Mouse (Mus musculus) lung, embryonic 14.5 days (tissue): Measurements from ENCODE around the gene Cd81. TPM values are rescaled to one million over a fixed set of nuclear protein-coding genes. Genes with fewer than 3 reads are reported as not detected.

ENCODE experiments used
- ATAC-seq: fragments of 200-750 bp; cut with Nextera tagmentation; 2 replicates; pipeline ENCODE4 v1.8.0; 2017; ENCODE audit warnings: mild to moderate bottlenecking, moderate TSS enrichment, moderate library complexity; ENCODE audit not compliant: insufficient read depth
- DNase-seq: peaks from one replicate; pipeline ENCODE4 v3.0.0-alpha.2; 2015
- H3K27ac ChIP-seq: fragments of 300-500 bp; sonication (generic); 2 replicates; pipeline ENCODE4 v1.5.1; 2014; ENCODE audit warnings: low read depth, mild to moderate bottlenecking, moderate library complexity
- H3K27me3 ChIP-seq: fragments of 300-500 bp; sonication (generic); 2 replicates; pipeline ENCODE4 v1.6.1; 2014; ENCODE audit warnings: low read length, control low read depth; ENCODE audit not compliant: insufficient read depth
- H3K36me3 ChIP-seq: fragments of 300-500 bp; sonication (generic); 2 replicates; pipeline ENCODE4 v1.6.1; 2014; ENCODE audit warnings: control low read depth; ENCODE audit not compliant: insufficient read depth
- H3K4me1 ChIP-seq: fragments of 300-500 bp; sonication (generic); 2 replicates; pipeline ENCODE4 v1.6.1; 2014; ENCODE audit warnings: antibody characterized with exemption, control low read depth; ENCODE audit not compliant: insufficient read depth
- H3K4me2 ChIP-seq: fragments of 300-500 bp; sonication (generic); 2 replicates; pipeline ENCODE4 v1.6.1; 2014; ENCODE audit warnings: mild to moderate bottlenecking
- H3K4me3 ChIP-seq: fragments of 300-500 bp; sonication (generic); 2 replicates; pipeline ENCODE4 v1.5.1; 2014; ENCODE audit warnings: low read depth, low read length
- H3K9ac ChIP-seq: fragments of 300-500 bp; sonication (generic); 2 replicates; pipeline ENCODE4 v1.6.1; 2014
- H3K9me3 ChIP-seq: fragments of 300-500 bp; sonication (generic); 2 replicates; pipeline ENCODE4 v1.6.1; 2016; ENCODE audit warnings: low read depth, low read length, control low read depth
- CTCF ChIP-seq: IDR thresholded peaks from 2 replicates; pipeline ENCODE4 v1.5.1; 2016; ENCODE audit warnings: antibody characterized with exemption, low read depth
- WGBS: fragments of 180-500 bp; shearing (Covaris S2); extraction: QIAGEN DNeasy Blood & Tissue Kit; methylation state at CpG from one replicate; pipeline ENCODE4 v1.1.7; 2014; 5-methylcytosine and 5-hydroxymethylcytosine counted together
- polyA plus RNA-seq: library from polyadenylated mRNA; unstranded; fragments of >200 nt; fragmentation: Nextera tagmentation; extraction: Ambion mirVana; gene quantifications from 2 replicates; pipeline ENCODE4 v1.2.1, GENCODE M21; 2014

The Cd81 gene
- polyA plus RNA-seq, 1 experiment from 2014 or later: 667 TPM

DNA sequence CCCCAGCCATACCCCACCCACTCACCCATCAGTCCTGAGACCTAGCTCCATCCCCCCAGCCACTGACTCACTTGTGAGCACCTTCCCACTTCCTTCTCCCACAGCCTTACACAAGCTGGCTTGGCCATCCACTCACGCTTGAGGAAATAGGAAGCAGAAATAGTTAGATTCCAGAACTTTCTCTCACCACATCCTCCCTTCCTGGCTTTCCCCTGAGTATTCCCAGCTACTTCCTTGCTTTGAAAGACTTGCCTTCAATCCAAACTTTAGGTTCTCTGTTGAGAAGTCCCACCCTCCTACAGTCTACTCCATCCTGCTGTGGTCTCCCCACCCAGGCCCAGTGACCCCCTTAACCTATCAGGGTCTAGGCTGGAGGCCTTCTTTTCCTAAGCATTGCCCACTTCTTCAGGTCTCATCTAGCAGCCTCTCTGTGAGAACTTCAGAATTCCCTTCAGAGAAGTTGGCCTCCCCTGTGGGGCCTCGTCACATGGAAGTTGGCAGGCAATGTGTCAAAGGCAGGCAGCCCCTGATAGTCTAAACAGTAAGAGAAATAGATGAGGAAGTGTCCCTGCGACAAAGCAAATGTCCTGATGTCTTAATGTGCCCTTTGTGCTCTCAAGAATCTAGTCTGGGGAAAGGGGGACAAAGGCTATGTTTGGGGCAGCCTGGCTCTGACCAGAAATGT, 11.3 kb upstream of the Cd81 start:
- no peak overlapping the region for H3K4me2 ChIP-seq
- 42% methylated on average over 3 of the region's 3 CpGs for WGBS
- H3K4me3 ChIP-seq: no peak overlapping the region
- H3K27ac ChIP-seq: peak overlapping the region; percentile 67; the same call in 1 of the 2 replicates
- H3K9me3 ChIP-seq: no peaks in the 10 kb centered on the region
- H3K27me3 ChIP-seq: no peaks in the 10 kb centered on the region
- ATAC-seq: peak; percentile 45
- H3K4me1 ChIP-seq: peaks cover 18% of the 10 kb centered on the region
- peak; percentile 41 for DNase-seq
- H3K36me3 ChIP-seq: no peaks in the 10 kb centered on the region
- TF ChIP-seq CTCF: no peak
- H3K9ac ChIP-seq: no peak overlapping the region

DNA sequence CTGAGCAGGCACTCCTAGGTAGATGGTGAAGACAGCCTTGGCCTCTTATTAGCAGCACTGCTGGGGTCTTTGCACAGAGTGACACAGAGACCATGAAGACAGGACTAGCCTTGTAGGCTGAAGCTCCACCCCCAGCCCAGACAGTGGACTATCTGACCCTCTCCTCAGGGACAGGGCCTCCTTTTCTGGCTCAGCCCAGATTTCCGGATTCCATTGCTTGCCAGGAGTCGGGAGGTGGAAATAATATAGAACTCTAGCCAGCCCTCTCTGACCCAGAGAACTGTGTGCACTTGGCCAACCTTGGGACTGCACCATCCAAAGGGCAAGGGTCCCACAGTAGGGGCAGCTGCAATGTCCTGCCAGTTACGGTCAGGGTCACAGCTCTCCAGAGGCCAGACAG, 10.4 kb upstream of the Cd81 start:
- ATAC-seq (peak; percentile 86), DNase-seq (peak; percentile 69)
- WGBS: 45% methylated on average over 3 of the region's 3 CpGs
- TF ChIP-seq CTCF: no peak
- Histone ChIP-seq H3K27me3 (no peaks in the 10 kb centered on the region), H3K9ac (no peak overlapping the region), H3K36me3 (no peaks in the 10 kb centered on the region), H3K4me2 (no peak overlapping the region), H3K9me3 (no peaks in the 10 kb centered on the region), H3K4me1 (peaks cover 18% of the 10 kb centered on the region), H3K27ac (peak overlapping the region; percentile 67; the same call in 1 of the 2 replicates), H3K4me3 (no peak overlapping the region)

DNA sequence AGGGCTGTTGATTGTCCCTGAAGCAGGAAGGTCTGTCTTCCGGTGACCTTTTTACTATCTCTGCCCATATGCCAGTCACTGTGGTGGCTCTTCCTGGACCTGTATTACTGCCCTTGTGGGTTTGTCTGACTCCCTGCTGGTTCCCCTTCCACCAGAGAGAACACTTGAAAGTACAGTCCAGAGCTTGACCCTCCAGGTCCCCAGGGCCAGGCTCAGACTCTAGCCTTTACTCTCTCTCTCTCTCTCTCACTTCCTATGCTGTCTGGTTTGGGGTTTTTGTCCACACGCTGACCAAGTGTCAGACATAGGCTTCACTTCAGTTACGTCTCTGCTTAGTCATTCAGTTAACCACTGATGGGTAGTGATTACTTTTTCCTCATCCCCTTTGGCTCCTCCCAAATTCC, 9.6 kb upstream of the Cd81 start:
- no peak overlapping the region for H3K4me2 ChIP-seq
- no peaks in the 10 kb centered on the region for H3K27me3 ChIP-seq
- no peak overlapping the region for H3K9ac ChIP-seq
- peaks cover 18% of the 10 kb centered on the region for H3K4me1 ChIP-seq
- no peak for DNase-seq
- 90% methylated on average over 3 of the region's 3 CpGs for WGBS
- no peaks in the 10 kb centered on the region for H3K36me3 ChIP-seq
- no peaks in the 10 kb centered on the region for H3K9me3 ChIP-seq
- TF ChIP-seq CTCF: no peak
- no peak overlapping the region for H3K4me3 ChIP-seq
- no peak overlapping the region; the same call in 1 of the 2 replicates for H3K27ac ChIP-seq
- ATAC-seq: no peak

DNA sequence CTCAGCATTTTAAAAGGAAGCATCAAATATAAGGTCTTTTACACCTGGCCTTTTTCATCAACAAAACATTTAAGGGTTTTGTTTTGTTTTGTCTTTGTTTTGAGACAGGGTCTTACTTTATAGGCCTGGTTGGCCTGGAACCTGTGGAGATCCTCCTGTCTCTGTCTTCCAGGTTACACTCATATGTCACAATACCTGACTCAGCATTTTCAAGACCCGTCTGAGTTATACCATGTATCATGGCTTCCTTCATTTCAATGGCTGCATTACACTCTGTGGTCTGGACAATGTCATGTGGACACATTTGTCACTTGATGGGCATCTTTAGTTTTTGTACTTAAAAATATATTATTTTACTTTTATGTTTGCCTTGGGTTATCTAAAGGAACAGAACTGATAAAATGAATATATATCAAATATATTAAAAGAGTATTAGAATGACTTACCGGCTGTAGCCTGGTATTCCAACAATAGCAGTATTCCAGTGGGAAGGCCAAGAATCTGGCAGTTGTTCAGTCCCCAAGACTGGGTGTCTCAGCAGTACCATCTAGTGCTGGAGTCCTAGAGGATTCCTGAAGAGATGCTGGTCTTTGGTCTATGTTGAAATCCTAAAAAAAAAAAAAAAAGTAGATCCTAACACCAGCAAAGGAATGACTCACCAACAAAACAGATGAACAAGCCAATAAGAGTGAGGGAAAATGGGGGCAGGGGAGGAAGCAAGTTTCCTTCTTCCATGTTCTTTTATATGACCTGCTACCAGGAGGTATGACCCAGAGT, 8.3 kb upstream of the Cd81 start:
- Histone ChIP-seq H3K36me3 (no peaks in the 10 kb centered on the region), H3K4me1 (peaks cover 18% of the 10 kb centered on the region), H3K9me3 (no peaks in the 10 kb centered on the region), H3K9ac (no peak overlapping the region), H3K27me3 (no peaks in the 10 kb centered on the region), H3K4me2 (no peak overlapping the region), H3K4me3 (no peak overlapping the region), H3K27ac (no peak overlapping the region)
- DNase-seq: no peak
- no peak for TF ChIP-seq CTCF
- ATAC-seq: no peak
- 90% methylated on average over 2 of the region's 2 CpGs for WGBS

DNA sequence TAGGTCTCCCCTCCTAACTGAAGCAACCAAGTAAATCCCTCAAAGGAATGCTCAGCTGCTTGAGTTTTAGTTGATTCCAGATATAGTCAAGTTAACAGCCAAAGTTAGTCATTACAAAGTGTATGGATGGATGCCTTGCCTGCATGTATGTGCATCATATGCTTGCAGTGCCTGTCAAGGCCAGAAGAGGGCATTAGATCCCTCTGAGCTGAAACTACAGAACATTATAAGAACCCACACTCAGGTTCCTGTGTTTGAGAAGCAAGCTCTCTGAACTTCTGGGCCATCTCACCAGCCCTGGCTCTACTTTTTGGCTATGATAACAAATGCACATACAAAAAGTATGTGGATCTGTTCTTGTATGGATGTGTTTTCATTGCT, 7.7 kb upstream of the Cd81 start:
- Histone ChIP-seq H3K4me2 (no peak overlapping the region), H3K27ac (no peak overlapping the region), H3K4me3 (no peak overlapping the region), H3K4me1 (peaks cover 18% of the 10 kb centered on the region), H3K27me3 (no peaks in the 10 kb centered on the region), H3K9ac (no peak overlapping the region), H3K36me3 (no peaks in the 10 kb centered on the region), H3K9me3 (no peaks in the 10 kb centered on the region)
- DNase-seq: no peak
- no peak for ATAC-seq
- peak; percentile 36 for TF ChIP-seq CTCF

DNA sequence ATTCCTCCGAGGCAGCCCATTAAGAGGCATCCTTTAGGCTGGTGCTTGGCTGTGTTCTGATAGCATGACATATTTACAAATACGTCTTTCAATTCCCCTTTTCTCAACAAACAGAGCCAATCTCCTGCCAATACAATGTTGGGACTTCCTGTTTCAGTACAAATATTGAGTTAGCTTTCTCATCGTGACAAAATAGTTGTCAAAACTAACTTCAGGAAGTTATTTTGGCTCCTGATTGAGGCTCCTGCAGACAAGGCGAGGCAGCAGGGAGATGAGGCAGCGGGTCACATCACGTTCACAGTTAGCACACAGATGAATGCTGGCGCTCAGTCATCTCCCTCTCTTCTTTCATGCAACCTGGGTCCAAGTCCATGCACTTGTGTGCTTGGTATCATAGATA, 6.2 kb upstream of the Cd81 start:
- ATAC-seq: no peak
- Histone ChIP-seq H3K9me3 (no peaks in the 10 kb centered on the region), H3K4me1 (peaks cover 15% of the 10 kb centered on the region), H3K27ac (no peak overlapping the region), H3K4me3 (no peak overlapping the region), H3K36me3 (no peaks in the 10 kb centered on the region), H3K4me2 (no peak overlapping the region), H3K27me3 (no peaks in the 10 kb centered on the region), H3K9ac (no peak overlapping the region)
- 44% methylated on average over 7 of the region's 7 CpGs for WGBS
- DNase-seq: no peak
- TF ChIP-seq CTCF: no peak

DNA sequence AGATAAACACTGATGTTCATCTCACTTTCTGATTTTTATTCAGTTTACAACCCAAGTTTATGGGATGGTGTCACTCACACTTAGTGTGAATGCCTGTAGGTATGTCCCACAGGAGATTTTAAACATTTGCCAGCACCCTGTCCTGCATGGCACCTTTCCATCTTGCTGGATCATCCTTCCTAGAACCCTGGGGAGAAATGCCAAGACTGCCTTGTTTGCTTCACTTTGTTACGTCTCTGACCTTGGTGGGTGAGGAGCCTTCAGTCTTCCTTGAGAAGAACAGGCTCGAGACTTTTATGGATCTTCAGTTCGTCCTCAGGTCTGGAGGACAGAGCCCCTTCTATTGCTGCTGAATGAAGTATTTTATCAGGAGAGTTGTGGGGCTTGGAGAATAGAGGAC, 3.2 kb upstream of the Cd81 start:
- 68% methylated on average over 3 of the region's 3 CpGs for WGBS
- TF ChIP-seq CTCF: no peak
- ATAC-seq: no peak
- no peak overlapping the region for H3K9ac ChIP-seq
- no peaks in the 10 kb centered on the region for H3K9me3 ChIP-seq
- H3K27ac ChIP-seq: no peak overlapping the region
- H3K4me1 ChIP-seq: no peaks in the 10 kb centered on the region; the same call in 1 of the 2 replicates
- no peak for DNase-seq
- no peaks in the 10 kb centered on the region; the same call in 1 of the 2 replicates for H3K36me3 ChIP-seq
- H3K4me3 ChIP-seq: no peak overlapping the region
- H3K27me3 ChIP-seq: no peaks in the 10 kb centered on the region
- no peak overlapping the region for H3K4me2 ChIP-seq
